Mouse (Mus musculus) liver, embryonic 11.5 days (tissue): ENCODE results near the gene Nin. TPM values are rescaled to one million over a fixed set of nuclear protein-coding genes. Genes with fewer than 3 reads are reported as not detected.

Experiments used
- ATAC-seq: fragments of 200-750 bp; cut with Nextera tagmentation; replicated peaks from 2 replicates; pipeline ENCODE4 v1.8.0; 2017; ENCODE audit warnings: moderate number of reproducible peaks, mild to moderate bottlenecking, moderate TSS enrichment, moderate library complexity; ENCODE audit not compliant: low FRiP score
- DNase-seq: peaks from one replicate; pipeline ENCODE4 v3.0.0-alpha.2; 2017; ENCODE audit warnings: low spot score
- H3K27ac ChIP-seq: fragments of 300-500 bp; sonication (generic); 2 replicates; pipeline ENCODE4 v1.5.1; 2014; ENCODE audit warnings: mild to moderate bottlenecking, low read depth, low read length, control low read depth
- H3K27me3 ChIP-seq: fragments of 300-500 bp; sonication (generic); replicated peaks from 2 replicates; pipeline ENCODE4 v1.6.1; 2014; ENCODE audit warnings: low read length, mixed read lengths; ENCODE audit not compliant: control insufficient read depth, insufficient read depth
- H3K36me3 ChIP-seq: fragments of 300-500 bp; sonication (generic); 2 replicates; pipeline ENCODE4 v1.6.1; 2014; ENCODE audit warnings: mild to moderate bottlenecking, low read length, moderate library complexity, mixed read lengths; ENCODE audit not compliant: control insufficient read depth, insufficient read depth
- H3K4me1 ChIP-seq: fragments of 300-500 bp; sonication (generic); replicated peaks from 2 replicates; pipeline ENCODE4 v1.6.1; 2014; ENCODE audit warnings: low read length, mixed read lengths; ENCODE audit not compliant: control insufficient read depth, insufficient read depth
- H3K4me2 ChIP-seq: fragments of 300-500 bp; sonication (generic); 2 replicates; pipeline ENCODE4 v1.6.1; 2014; ENCODE audit warnings: mild to moderate bottlenecking, control low read depth, moderate library complexity
- H3K4me3 ChIP-seq: fragments of 300-500 bp; sonication (generic); 2 replicates; pipeline ENCODE4 v1.5.1; 2014; ENCODE audit warnings: low read depth, low read length, control low read depth
- H3K9ac ChIP-seq: fragments of 300-500 bp; sonication (generic); 2 replicates; pipeline ENCODE4 v1.6.1; 2014; ENCODE audit warnings: low read depth, low read length, control low read depth
- H3K9me3 ChIP-seq: fragments of 300-500 bp; sonication (generic); 2 replicates; pipeline ENCODE4 v1.6.1; 2016; ENCODE audit warnings: low read length, inconsistent platforms, mixed read lengths; ENCODE audit not compliant: control insufficient read depth
- WGBS: fragments of 180-500 bp; shearing (Covaris S2); extraction: QIAGEN DNeasy Blood & Tissue Kit; methylation state at CpG from one replicate; pipeline ENCODE4 v1.1.7; 2014; 5-methylcytosine and 5-hydroxymethylcytosine counted together
- polyA plus RNA-seq: library from polyadenylated mRNA; unstranded; fragments of >200 nt; fragmentation: Nextera tagmentation; extraction: Ambion mirVana; gene quantifications from 2 replicates; pipeline ENCODE4 v1.2.1, GENCODE M21; 2014

The Nin gene
- polyA plus RNA-seq, 1 experiment from 2014 or later, result 7.7 TPM

- H3K36me3 ChIP-seq, result peaks cover 12% of the 10 kb centered on the region
- no peaks in the 10 kb centered on the region for H3K27me3 ChIP-seq
- no peaks in the 10 kb centered on the region for H3K9me3 ChIP-seq
- H3K4me1 ChIP-seq, result no peaks in the 10 kb centered on the region
- ATAC-seq (no peak), DNase-seq (no peak)
- no peak overlapping the region for H3K4me2 ChIP-seq
- 77% methylated on average over 9 of the region's 9 CpGs for WGBS
- no peak overlapping the region for H3K9ac ChIP-seq
- no peak overlapping the region for H3K27ac ChIP-seq
- H3K4me3 ChIP-seq, result no peak overlapping the region
Measured at GRCm38 (mm10) chr12:69977376-69977998, 136.0 kb downstream of the Nin start.

DNA sequence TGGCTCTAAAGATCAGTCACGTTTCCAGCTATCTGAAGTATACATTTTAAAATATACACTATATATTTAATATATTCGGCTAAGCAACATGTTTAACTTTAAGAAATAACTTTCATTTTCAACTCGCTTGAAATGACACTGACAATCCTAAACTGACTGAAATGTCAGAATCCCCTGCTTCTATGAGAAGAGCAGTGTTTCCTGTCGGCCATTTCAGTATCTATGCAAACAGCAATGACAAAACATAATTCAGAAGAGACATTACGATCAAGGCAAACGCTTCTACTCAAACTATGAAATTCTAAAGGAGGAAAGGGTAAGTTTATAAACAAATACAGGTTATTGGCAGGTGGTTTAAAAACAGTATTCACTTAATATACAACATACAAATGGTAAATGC, 136.8 kb downstream of the Nin start:
- H3K36me3 ChIP-seq, result peaks cover 17% of the 10 kb centered on the region
- no peak overlapping the region for H3K27ac ChIP-seq
- DNase-seq (no peak), ATAC-seq (no peak)
- no peak overlapping the region for H3K4me2 ChIP-seq
- H3K9me3 ChIP-seq, result no peaks in the 10 kb centered on the region
- H3K27me3 ChIP-seq, result no peaks in the 10 kb centered on the region
- no peak overlapping the region for H3K4me3 ChIP-seq
- WGBS, result 85% methylated on average over 6 of the region's 6 CpGs
- no peaks in the 10 kb centered on the region for H3K4me1 ChIP-seq
- no peak overlapping the region for H3K9ac ChIP-seq

- Histone ChIP-seq H3K9ac (no peak overlapping the region), H3K9me3 (no peaks in the 10 kb centered on the region), H3K27ac (no peak overlapping the region), H3K4me3 (no peak overlapping the region), H3K4me2 (no peak overlapping the region), H3K27me3 (no peaks in the 10 kb centered on the region), H3K4me1 (no peaks in the 10 kb centered on the region), H3K36me3 (peaks cover 21% of the 10 kb centered on the region)
- ATAC-seq (no peak), DNase-seq (no peak)
Measured at GRCm38 (mm10) chr12:69973666-69974065, 139.9 kb downstream of the Nin start.

DNA sequence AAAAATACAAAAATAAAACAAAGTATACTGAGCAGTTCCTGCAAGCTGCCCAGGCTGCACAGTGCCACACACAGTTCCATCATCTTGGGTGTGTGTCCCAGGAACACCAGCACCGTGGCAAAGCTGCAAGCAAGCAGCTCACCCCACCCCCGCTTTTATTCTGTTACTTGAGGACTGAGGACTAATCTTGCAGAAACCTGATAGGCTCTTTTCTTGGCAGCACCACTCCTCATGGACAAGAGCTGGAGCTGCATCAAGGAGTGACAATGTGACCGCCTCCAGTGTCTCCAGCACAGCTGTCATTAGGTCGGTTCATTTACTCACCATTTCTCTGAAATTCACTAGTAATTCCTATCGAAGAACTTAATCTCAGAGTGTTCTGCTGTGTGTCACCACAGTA, 145.4 kb downstream of the Nin start:
- Histone ChIP-seq H3K4me2 (no peak overlapping the region), H3K27me3 (no peaks in the 10 kb centered on the region), H3K9ac (no peak overlapping the region), H3K36me3 (peaks cover 31% of the 10 kb centered on the region; the same call in 1 of the 2 replicates), H3K9me3 (no peaks in the 10 kb centered on the region), H3K27ac (no peak overlapping the region), H3K4me3 (no peak overlapping the region), H3K4me1 (no peaks in the 10 kb centered on the region)
- WGBS, result 79% methylated on average over 5 of the region's 5 CpGs
- DNase-seq, result no peak
- ATAC-seq, result no peak

- Histone ChIP-seq H3K9me3 (no peaks in the 10 kb centered on the region), H3K36me3 (peaks cover 28% of the 10 kb centered on the region; the same call in 1 of the 2 replicates), H3K27ac (no peak overlapping the region), H3K4me1 (no peaks in the 10 kb centered on the region), H3K9ac (no peak overlapping the region), H3K4me2 (no peak overlapping the region), H3K27me3 (no peaks in the 10 kb centered on the region), H3K4me3 (no peak overlapping the region)
- WGBS, result 92% methylated on average over 6 of the region's 6 CpGs
- ATAC-seq (no peak), DNase-seq (no peak)
Measured at GRCm38 (mm10) chr12:69967112-69967511, 146.4 kb downstream of the Nin start.

- 80% methylated on average over 5 of the region's 5 CpGs for WGBS
- Histone ChIP-seq H3K9ac (no peak overlapping the region), H3K4me1 (no peaks in the 10 kb centered on the region), H3K9me3 (no peaks in the 10 kb centered on the region), H3K27me3 (no peaks in the 10 kb centered on the region), H3K4me2 (no peak overlapping the region), H3K27ac (no peak overlapping the region), H3K4me3 (no peak overlapping the region), H3K36me3 (peaks cover 23% of the 10 kb centered on the region; the same call in 1 of the 2 replicates)
- ATAC-seq (no peak), DNase-seq (no peak)
Measured at GRCm38 (mm10) chr12:69966071-69966470, 147.4 kb downstream of the Nin start.

GRCm38 (mm10) chr12:69965644-69966043, 147.9 kb downstream of the Nin start:
- Histone ChIP-seq H3K4me2 (no peak overlapping the region), H3K4me1 (no peaks in the 10 kb centered on the region), H3K27ac (no peak overlapping the region), H3K9ac (no peak overlapping the region), H3K36me3 (peaks cover 20% of the 10 kb centered on the region; the same call in 1 of the 2 replicates), H3K27me3 (no peaks in the 10 kb centered on the region), H3K4me3 (no peak overlapping the region), H3K9me3 (no peaks in the 10 kb centered on the region)
- WGBS, result 63% methylated on average over 3 of the region's 3 CpGs
- no peak for DNase-seq
- ATAC-seq, result peak; percentile 40; the same call in 1 of the 2 replicates

DNA sequence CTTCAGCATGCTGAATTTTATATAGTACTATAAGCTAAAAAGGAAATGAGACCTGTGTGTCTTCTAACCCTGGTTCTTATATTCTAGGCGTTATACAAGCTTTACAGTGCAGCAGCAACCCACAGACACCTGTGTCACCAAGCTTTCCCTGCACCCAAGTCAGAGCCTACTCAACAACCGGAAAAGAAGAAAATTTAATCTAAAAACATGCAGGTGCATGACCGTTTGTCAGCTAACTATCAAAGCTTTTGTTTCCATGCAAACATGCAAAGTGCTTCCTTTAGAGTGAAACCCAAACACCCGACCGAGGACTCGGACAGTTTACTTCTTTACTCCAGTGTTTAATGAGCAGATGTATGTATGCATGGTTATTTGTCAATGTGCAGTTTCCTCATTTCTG, 150.4 kb downstream of the Nin start:
- Histone ChIP-seq H3K4me1 (no peaks in the 10 kb centered on the region), H3K4me3 (no peak overlapping the region), H3K36me3 (peaks cover 16% of the 10 kb centered on the region; the same call in 1 of the 2 replicates), H3K4me2 (no peak overlapping the region), H3K27ac (no peak overlapping the region), H3K27me3 (no peaks in the 10 kb centered on the region), H3K9ac (no peak overlapping the region), H3K9me3 (no peaks in the 10 kb centered on the region)
- DNase-seq (no peak), ATAC-seq (no peak)
- WGBS, result 87% methylated on average over 6 of the region's 6 CpGs

DNA sequence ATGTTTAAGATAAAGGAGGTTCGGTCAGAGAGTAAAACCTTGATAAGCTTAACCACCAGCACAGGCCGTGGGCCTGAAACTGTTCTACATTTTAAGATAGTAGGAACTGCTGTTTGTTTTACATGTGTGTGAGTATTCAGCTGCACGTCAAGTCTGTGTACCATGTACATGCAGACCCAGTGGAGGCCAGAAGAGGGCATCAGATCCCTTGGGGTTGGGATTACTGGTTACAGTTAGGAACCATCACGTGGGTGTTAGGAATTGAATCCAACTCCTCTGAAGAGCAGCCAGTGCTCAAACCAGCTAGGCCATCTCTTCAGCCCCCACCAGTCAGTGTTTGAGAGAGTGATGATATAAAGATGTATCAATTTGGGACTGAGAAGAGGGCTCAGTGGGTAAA, 151.0 kb downstream of the Nin start:
- H3K9ac ChIP-seq, result no peak overlapping the region
- ATAC-seq, result no peak; the same call in 1 of the 2 replicates
- 55% methylated on average over 4 of the region's 4 CpGs for WGBS

More for the DNA sequence above, 151.0 kb downstream of the Nin start:
- Histone ChIP-seq H3K9me3 (no peaks in the 10 kb centered on the region), H3K4me3 (no peak overlapping the region), H3K36me3 (peaks cover 13% of the 10 kb centered on the region; the same call in 1 of the 2 replicates), H3K27ac (no peak overlapping the region), H3K4me1 (no peaks in the 10 kb centered on the region), H3K27me3 (no peaks in the 10 kb centered on the region), H3K4me2 (no peak overlapping the region)
- no peak for DNase-seq
